Mouse (Mus musculus): ENCODE measurements around the gene Mt1. TPM values are rescaled to one million over a fixed set of nuclear protein-coding genes. Genes with fewer than 3 reads are reported as not detected.

The Mt1 gene
- polyA plus RNA-seq, 1 experiment = 867 TPM

DNA sequence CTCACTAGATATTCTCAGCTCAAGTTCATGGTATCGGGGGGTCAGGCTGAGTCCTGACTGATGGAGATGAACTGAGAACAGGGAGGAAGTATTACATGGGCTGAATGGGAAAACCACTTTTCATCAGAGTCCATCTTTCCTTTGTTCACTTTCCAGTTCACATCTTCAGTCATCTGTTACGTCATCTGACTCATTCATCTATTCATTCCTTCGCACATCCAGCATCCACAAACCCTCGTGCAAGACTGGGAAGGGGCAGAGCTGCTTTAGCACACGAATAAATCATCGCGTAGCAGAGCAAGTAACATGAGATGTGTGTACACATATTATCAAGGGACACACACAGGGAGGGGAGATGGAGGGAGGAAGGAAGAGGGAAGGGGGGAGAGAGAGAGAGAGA is 42.7 kb upstream of the Mt1 start:
- Histone ChIP-seq H3K27me3 (ENCODE audit: control insufficient read depth, insufficient read depth, low read length, poor library complexity, severe bottlenecking) (no peaks in the 10 kb centered on the region), H3K4me1 (ENCODE audit: control insufficient read depth, insufficient read depth, low read length) (peaks cover 3% of the 10 kb centered on the region), H3K27ac (ENCODE audit: insufficient read depth, low read length) (no peak overlapping the region), H3K4me3 (ENCODE audit: low read depth, low read length) (no peak overlapping the region), H3K9ac (ENCODE audit: low read depth, poor library complexity, severe bottlenecking) (no peak overlapping the region), H3K36me3 (ENCODE audit: control insufficient read depth, insufficient read depth, low read length, poor library complexity, severe bottlenecking) (no peaks in the 10 kb centered on the region), H3K9me3 (replicated peaks; ENCODE audit: control insufficient read depth, insufficient read depth, low read length, poor library complexity, severe bottlenecking) (no peaks in the 10 kb centered on the region)
- TF ChIP-seq CTCF (IDR thresholded peaks at IDR 0.05; ENCODE audit: low read depth, low read length) = no peak
- no peak for TF ChIP-seq POLR2A (IDR thresholded peaks at IDR 0.05; ENCODE audit: insufficient read depth, low read length)

DNA sequence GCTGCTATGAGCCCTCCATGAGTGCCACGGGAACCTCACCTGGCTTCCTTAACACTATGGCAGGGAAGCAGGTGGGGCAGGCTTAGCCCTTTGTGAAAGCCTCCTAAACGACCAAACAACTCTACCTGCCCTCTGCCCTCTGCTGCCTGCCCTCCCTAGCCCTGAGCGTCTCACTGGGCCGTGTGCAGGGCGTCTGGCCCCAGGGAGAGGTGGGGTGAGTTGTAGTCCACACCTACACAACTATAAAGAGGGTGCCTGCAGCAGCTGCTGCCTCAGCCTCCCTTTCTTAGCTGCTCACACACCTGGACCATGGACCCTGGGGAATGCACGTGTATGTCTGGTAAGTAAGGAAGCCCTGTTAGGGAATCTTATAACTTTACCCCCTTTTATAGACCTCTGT is 41.9 kb upstream of the Mt1 start, which contains the start of gene Mt4:
Gene Mt4, plus strand, starts transcription at position 265 of the 400 bp plus-strand sequence.
- H3K4me3 ChIP-seq (ENCODE audit: low read depth, low read length) = no peak within 1 kb of the TSS
- no peaks in the 10 kb centered on the region for H3K27me3 ChIP-seq (ENCODE audit: control insufficient read depth, insufficient read depth, low read length, poor library complexity, severe bottlenecking)
- peaks cover 3% of the 10 kb centered on the region for H3K4me1 ChIP-seq (ENCODE audit: control insufficient read depth, insufficient read depth, low read length)
- H3K9ac ChIP-seq (ENCODE audit: low read depth, poor library complexity, severe bottlenecking) = no peak within 1 kb of the TSS
- H3K36me3 ChIP-seq (ENCODE audit: control insufficient read depth, insufficient read depth, low read length, poor library complexity, severe bottlenecking) = no peaks in the 10 kb centered on the region
- TF ChIP-seq EP300 (IDR thresholded peaks at IDR 0.05; ENCODE audit: insufficient read depth, low read depth, low read length) (peak; percentile 71; the same call in 1 of the 2 replicates), POLR2A (IDR thresholded peaks at IDR 0.05; ENCODE audit: insufficient read depth, low read length) (no peak)
- no peaks in the 10 kb centered on the region for H3K9me3 ChIP-seq (replicated peaks; ENCODE audit: control insufficient read depth, insufficient read depth, low read length, poor library complexity, severe bottlenecking)
- no peak within 1 kb of the TSS for H3K27ac ChIP-seq (ENCODE audit: insufficient read depth, low read length)

DNA sequence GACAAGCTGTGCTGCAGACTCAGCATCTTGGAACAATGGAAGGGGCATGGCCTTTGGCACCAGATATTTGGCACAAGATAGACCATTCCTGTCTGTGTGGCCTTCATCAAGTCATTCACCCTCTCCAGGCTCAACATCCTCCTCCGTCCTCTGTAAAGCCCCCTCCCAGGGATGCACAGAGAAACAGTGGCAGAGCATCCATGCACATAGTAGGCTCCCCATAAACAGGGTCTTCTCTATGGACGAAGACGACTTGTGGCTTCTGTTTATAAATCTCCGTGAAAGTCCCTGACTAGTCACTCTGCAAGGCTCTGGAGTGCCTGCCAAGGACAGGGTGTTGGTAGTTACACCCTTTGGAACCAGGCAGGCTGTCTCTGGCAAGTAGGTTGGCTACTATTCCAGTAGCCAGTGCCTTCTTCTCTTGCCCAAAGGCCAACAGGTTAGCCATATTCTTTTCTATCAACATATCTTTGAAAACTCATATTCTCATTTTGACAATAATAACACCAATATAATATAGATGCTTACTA is 38.6 kb upstream of the Mt1 start:
- no peak for TF ChIP-seq CTCF (IDR thresholded peaks at IDR 0.05; ENCODE audit: low read depth, low read length)
- no peak for TF ChIP-seq POLR2A (IDR thresholded peaks at IDR 0.05; ENCODE audit: insufficient read depth, low read length)
- TF ChIP-seq EP300 (IDR thresholded peaks at IDR 0.05; ENCODE audit: insufficient read depth, low read depth, low read length) = no peak
- Histone ChIP-seq H3K9ac (ENCODE audit: low read depth, poor library complexity, severe bottlenecking) (no peak overlapping the region), H3K4me1 (ENCODE audit: control insufficient read depth, insufficient read depth, low read length) (peaks cover 3% of the 10 kb centered on the region), H3K9me3 (replicated peaks; ENCODE audit: control insufficient read depth, insufficient read depth, low read length, poor library complexity, severe bottlenecking) (no peaks in the 10 kb centered on the region), H3K4me3 (ENCODE audit: low read depth, low read length) (no peak overlapping the region), H3K27ac (ENCODE audit: insufficient read depth, low read length) (no peak overlapping the region), H3K27me3 (ENCODE audit: control insufficient read depth, insufficient read depth, low read length, poor library complexity, severe bottlenecking) (no peaks in the 10 kb centered on the region; the same call in 1 of the 2 replicates), H3K36me3 (ENCODE audit: control insufficient read depth, insufficient read depth, low read length, poor library complexity, severe bottlenecking) (no peaks in the 10 kb centered on the region)

DNA sequence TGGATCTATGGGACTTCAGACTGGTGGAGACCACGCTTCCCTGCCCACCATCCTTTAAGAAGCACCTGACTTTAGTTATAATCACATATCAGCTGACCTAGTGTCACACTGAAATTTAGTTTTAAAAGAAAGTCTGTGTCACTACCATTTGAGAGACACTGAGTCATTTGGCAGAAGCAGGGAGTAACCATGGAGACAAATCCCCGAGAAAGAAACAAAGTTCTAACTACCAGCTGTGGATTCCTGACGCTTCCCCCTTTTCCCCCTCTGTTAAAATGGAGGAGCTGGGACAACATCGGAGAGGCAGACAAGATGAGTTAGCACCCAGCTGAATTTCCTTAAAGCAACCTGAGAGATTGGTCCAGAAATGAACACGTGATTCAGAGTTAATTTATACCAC is 30.6 kb upstream of the Mt1 start:
- Histone ChIP-seq H3K36me3 (ENCODE audit: control insufficient read depth, insufficient read depth, low read length, poor library complexity, severe bottlenecking) (no peaks in the 10 kb centered on the region), H3K27me3 (ENCODE audit: control insufficient read depth, insufficient read depth, low read length, poor library complexity, severe bottlenecking) (no peaks in the 10 kb centered on the region; the same call in 1 of the 2 replicates), H3K9ac (ENCODE audit: low read depth, poor library complexity, severe bottlenecking) (no peak overlapping the region), H3K27ac (ENCODE audit: insufficient read depth, low read length) (no peak overlapping the region), H3K9me3 (replicated peaks; ENCODE audit: control insufficient read depth, insufficient read depth, low read length, poor library complexity, severe bottlenecking) (no peaks in the 10 kb centered on the region), H3K4me1 (ENCODE audit: control insufficient read depth, insufficient read depth, low read length) (peaks cover 2% of the 10 kb centered on the region), H3K4me3 (ENCODE audit: low read depth, low read length) (no peak overlapping the region)
- TF ChIP-seq POLR2A (IDR thresholded peaks at IDR 0.05; ENCODE audit: insufficient read depth, low read length) (no peak), CTCF (IDR thresholded peaks at IDR 0.05; ENCODE audit: low read depth, low read length) (no peak), EP300 (IDR thresholded peaks at IDR 0.05; ENCODE audit: insufficient read depth, low read depth, low read length) (no peak)

DNA sequence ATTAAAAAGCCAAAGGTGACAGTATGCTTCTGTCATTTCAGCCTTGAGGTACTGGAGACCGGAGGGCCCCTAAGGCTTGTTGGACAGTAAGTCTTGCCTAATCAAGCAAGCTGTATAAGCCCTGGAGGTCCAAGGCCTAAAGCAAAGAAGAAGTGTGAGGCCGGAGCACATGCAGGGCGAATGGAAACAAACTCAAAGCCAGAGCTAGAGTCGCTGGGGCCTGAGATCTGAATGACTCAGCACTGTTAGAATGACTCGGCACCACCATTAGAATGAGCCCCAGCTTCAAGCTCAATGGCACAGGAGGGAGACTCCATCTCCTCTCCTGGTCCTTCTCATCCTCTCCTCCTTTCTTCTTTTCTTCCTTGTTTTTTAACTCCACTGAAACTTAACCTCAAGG is 28.0 kb upstream of the Mt1 start:
- TF ChIP-seq EP300 (IDR thresholded peaks at IDR 0.05; ENCODE audit: insufficient read depth, low read depth, low read length) (no peak), CTCF (IDR thresholded peaks at IDR 0.05; ENCODE audit: low read depth, low read length) (no peak)
- Histone ChIP-seq H3K4me3 (ENCODE audit: low read depth, low read length) (no peak overlapping the region), H3K36me3 (ENCODE audit: control insufficient read depth, insufficient read depth, low read length, poor library complexity, severe bottlenecking) (no peaks in the 10 kb centered on the region), H3K9me3 (replicated peaks; ENCODE audit: control insufficient read depth, insufficient read depth, low read length, poor library complexity, severe bottlenecking) (no peaks in the 10 kb centered on the region), H3K27ac (ENCODE audit: insufficient read depth, low read length) (no peak overlapping the region), H3K27me3 (ENCODE audit: control insufficient read depth, insufficient read depth, low read length, poor library complexity, severe bottlenecking) (no peaks in the 10 kb centered on the region), H3K4me1 (ENCODE audit: control insufficient read depth, insufficient read depth, low read length) (peaks cover 10% of the 10 kb centered on the region), H3K9ac (ENCODE audit: low read depth, poor library complexity, severe bottlenecking) (no peak overlapping the region)

DNA sequence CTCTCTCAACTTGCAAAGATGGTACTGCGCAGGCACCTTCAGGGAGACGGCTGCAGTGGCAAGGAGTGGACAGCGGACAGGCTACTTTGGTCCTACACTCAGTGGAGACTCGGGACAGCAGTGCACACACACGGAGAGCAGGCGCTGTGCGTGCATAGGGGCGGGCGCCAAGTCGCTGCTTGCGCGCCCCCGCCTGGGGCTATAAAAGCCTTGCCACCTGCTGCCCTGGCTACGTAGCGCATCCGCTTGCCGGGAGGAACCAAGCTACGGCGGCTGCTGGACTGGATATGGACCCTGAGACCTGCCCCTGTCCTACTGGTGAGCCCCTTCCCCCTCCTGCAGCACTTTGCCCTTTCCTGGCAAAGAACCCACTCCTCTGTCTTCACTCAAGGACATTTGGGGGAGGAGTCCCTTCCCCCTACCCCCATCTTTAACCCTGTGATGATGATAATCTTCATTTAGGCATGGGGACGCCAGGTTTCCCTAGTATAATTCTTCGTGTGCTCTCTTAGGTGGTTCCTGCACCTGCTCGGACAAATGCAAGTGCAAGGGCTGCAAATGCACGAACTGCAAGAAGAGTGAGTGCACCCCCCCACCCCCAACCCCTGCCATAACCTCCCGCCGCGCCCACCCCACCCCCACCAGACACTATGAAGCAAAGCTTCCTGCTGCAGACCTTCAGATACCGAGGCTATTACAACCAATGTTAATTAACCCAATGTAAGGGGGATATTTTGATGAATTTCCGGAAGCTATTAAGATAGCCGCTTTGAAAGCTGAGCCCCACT is 26.2 kb upstream of the Mt1 start, which contains the start of gene Mt3:
Gene Mt3, plus strand, starts transcription at position 95 of the 788 bp plus-strand sequence.
- Histone ChIP-seq H3K9me3 (replicated peaks; ENCODE audit: control insufficient read depth, insufficient read depth, low read length, poor library complexity, severe bottlenecking) (no peaks in the 10 kb centered on the region), H3K36me3 (ENCODE audit: control insufficient read depth, insufficient read depth, low read length, poor library complexity, severe bottlenecking) (no peaks in the 10 kb centered on the region), H3K27me3 (ENCODE audit: control insufficient read depth, insufficient read depth, low read length, poor library complexity, severe bottlenecking) (no peaks in the 10 kb centered on the region), H3K4me3 (ENCODE audit: low read depth, low read length) (peak within 1 kb of the TSS; percentile 65), H3K4me1 (ENCODE audit: control insufficient read depth, insufficient read depth, low read length) (peaks cover 10% of the 10 kb centered on the region), H3K9ac (ENCODE audit: low read depth, poor library complexity, severe bottlenecking) (peak within 1 kb of the TSS; percentile 28; the same call in 1 of the 2 replicates), H3K27ac (ENCODE audit: insufficient read depth, low read length) (no peak within 1 kb of the TSS)
- no peak for TF ChIP-seq EP300 (IDR thresholded peaks at IDR 0.05; ENCODE audit: insufficient read depth, low read depth, low read length)
- peak; percentile 9 for TF ChIP-seq CTCF (IDR thresholded peaks at IDR 0.05; ENCODE audit: low read depth, low read length)

Data from ES-Bruce4 (cell line).